Mouse (Mus musculus) retina, postnatal 1 day (tissue): ENCODE data around the gene Gm4985.
"Not testable (repeated sequence)": the region's sequence is repeated elsewhere in the genome, so short reads cannot be mapped to it uniquely, and the experiment has no call there.

Source experiments
- DNase-seq: peaks from one replicate; pipeline ENCODE4 v3.0.0-alpha.2; 2012

Gene Gm4985

GRCm38 (mm10) chrX:23958834-23959233 lies at the start of gene Gm4985:
Gene Gm4985, minus strand, starts transcription at chrX:23958934.
- DNase-seq, result not testable (repeated sequence)

GRCm38 (mm10) chrX:23954161-23954560 lies 4.6 kb downstream of the Gm4985 start:
- no peak for DNase-seq
